In genomic region chr7:18872014-18872802, GRCm38 (mm10) we compare ENCODE assay signal across 9 mouse cellular contexts. TPM values are rescaled to one million over a fixed set of nuclear protein-coding genes. Genes with fewer than 3 reads are reported as not detected.
DNase-seq lines count a peak whose midpoint lies in the region; ATAC-seq and TF ChIP-seq lines count a peak whose summit lies in the region.
"Had no signal": no experiment of that assay in that cellular context is flagged by ENCODE, and none has a peak within 500 bp of the region (broad histone marks: within the 10 kb centered on the region; RNA-seq: fewer than 3 reads in every experiment).

No protein-coding gene starts in this region.

- H3K27ac ChIP-seq in forebrain, embryonic 14.5 days (ENCODE audit: low read depth, low read length): no peak overlapping the region
- no peak overlapping the region for H3K27ac ChIP-seq in limb, embryonic 11.5 days (replicated peaks; ENCODE audit: low read depth, low read length)
- H3K27ac ChIP-seq in neural tube, embryonic 15.5 days (replicated peaks): no peak overlapping the region

- H3K4me1 ChIP-seq in lung, adult 2 months (ENCODE audit: control insufficient read depth, insufficient read depth, low read length): no peaks in the 10 kb centered on the region
- H3K4me1 ChIP-seq in forebrain, embryonic 14.5 days (ENCODE audit: control insufficient read depth, insufficient read depth, low read length): no peaks in the 10 kb centered on the region
- no peaks in the 10 kb centered on the region for H3K4me1 ChIP-seq in limb, embryonic 11.5 days (ENCODE audit: control insufficient read depth, insufficient read depth, low read length)
- H3K4me1 ChIP-seq in neural tube, embryonic 15.5 days: peaks cover 6% of the 10 kb centered on the region; the same call in 1 of the 2 replicates

- 26% methylated on average over 14 of the region's 14 CpGs for WGBS in lung, adult 2 months
- WGBS in forebrain, embryonic 14.5 days: 27% methylated on average over 14 of the region's 14 CpGs
- 26% methylated on average over 13 of the region's 14 CpGs for WGBS in limb, embryonic 11.5 days
- 30% methylated on average over 14 of the region's 14 CpGs for WGBS in neural tube, embryonic 15.5 days

- no peaks in the 10 kb centered on the region for H3K36me3 ChIP-seq in forebrain, embryonic 14.5 days (ENCODE audit: control insufficient read depth, insufficient read depth, low read length)
- no peaks in the 10 kb centered on the region for H3K36me3 ChIP-seq in limb, embryonic 11.5 days (ENCODE audit: control insufficient read depth, insufficient read depth, low read length)
- no peaks in the 10 kb centered on the region for H3K36me3 ChIP-seq in neural tube, embryonic 15.5 days

- H3K4me3 ChIP-seq in lung, adult 2 months (replicated peaks; ENCODE audit: extremely low read depth, low read depth, low read length): peak overlapping the region; percentile 29
- H3K4me3 ChIP-seq in forebrain, embryonic 14.5 days (ENCODE audit: low read depth, low read length): peak overlapping the region; percentile 34
- peak overlapping the region; percentile 29 for H3K4me3 ChIP-seq in limb, embryonic 11.5 days (ENCODE audit: low read depth, low read length)
- H3K4me3 ChIP-seq in neural tube, embryonic 15.5 days (replicated peaks): peak overlapping the region; percentile 49

- DNase-seq in lung, adult 2 months: no peak
- DNase-seq in lung, postnatal 25 days (ENCODE audit: low spot score): no peak
- peak; percentile 59 for DNase-seq in forebrain, embryonic 14.5 days (ENCODE audit: low spot score)
- peak; percentile 27 for DNase-seq in limb, embryonic 11.5 days (ENCODE audit: low spot score)
- no peak for DNase-seq in spleen, adult 12 weeks (ENCODE audit: low spot score)
- no peak for DNase-seq in thymus, postnatal 36 days
- no peak for DNase-seq in layer of hippocampus, adult 8-10 months (ENCODE audit: low spot score in 2 of 2)

- H3K9me3 ChIP-seq in forebrain, embryonic 14.5 days (replicated peaks; ENCODE audit: control insufficient read depth, low read length): no peaks in the 10 kb centered on the region
- H3K9me3 ChIP-seq in limb, embryonic 11.5 days (ENCODE audit: control insufficient read depth, low read length): no peaks in the 10 kb centered on the region
- H3K9me3 ChIP-seq in neural tube, embryonic 15.5 days (replicated peaks): no peaks in the 10 kb centered on the region

- H3K27me3 ChIP-seq in forebrain, embryonic 14.5 days (replicated peaks; ENCODE audit: control insufficient read depth, insufficient read depth, low read length): no peaks in the 10 kb centered on the region
- H3K27me3 ChIP-seq in limb, embryonic 11.5 days (ENCODE audit: control insufficient read depth, insufficient read depth, low read length): no peaks in the 10 kb centered on the region
- no peaks in the 10 kb centered on the region for H3K27me3 ChIP-seq in neural tube, embryonic 15.5 days (replicated peaks)

- TF ChIP-seq POLR2A in lung, adult 2 months (IDR thresholded peaks at IDR 0.05; ENCODE audit: borderline replicate concordance, extremely low read depth, low read depth, low read length): no peak

- ATAC-seq in forebrain, embryonic 14.5 days: peak; percentile 73
- 0 out of 2 replicates have a peak, but pooled peaks have one; percentile 63 for ATAC-seq in limb, embryonic 11.5 days (ENCODE audit: insufficient number of reproducible peaks, low FRiP score, low TSS enrichment, low read depth)
- peak; percentile 77 for ATAC-seq in neural tube, embryonic 15.5 days (ENCODE audit: low FRiP score)

- H3K9ac ChIP-seq in forebrain, embryonic 14.5 days (ENCODE audit: low read length): peak overlapping the region; percentile 56
- H3K9ac ChIP-seq in limb, embryonic 11.5 days (ENCODE audit: low read length): no peak overlapping the region
- peak overlapping the region; percentile 53 for H3K9ac ChIP-seq in neural tube, embryonic 15.5 days (replicated peaks)

- H3K4me2 ChIP-seq in forebrain, embryonic 14.5 days (ENCODE audit: low read length): peak overlapping the region; percentile 89
- peak overlapping the region; percentile 72 for H3K4me2 ChIP-seq in limb, embryonic 11.5 days (ENCODE audit: low read depth, severe bottlenecking)
- H3K4me2 ChIP-seq in neural tube, embryonic 15.5 days: peak overlapping the region; percentile 96

- no peak for TF ChIP-seq CTCF in lung, adult 2 months (IDR thresholded peaks at IDR 0.05; ENCODE audit: insufficient read depth, low read length)

RNA-seq across cellular contexts. Expression of gene Pglyrp1, which starts 1.1 kb away (rescaled TPM):
- 46.7 and 112 TPM in 2 replicates for polyA plus RNA-seq in lung, adult 2 months (2012; rRNA removed)
- 19.1 and 20.9 TPM in 2 replicates for polyA plus RNA-seq in forebrain, embryonic 14.5 days (2014; fragmentation: Nextera tagmentation; extraction: Ambion mirVana)
- polyA plus RNA-seq in limb, embryonic 11.5 days (2014; fragmentation: Nextera tagmentation; extraction: Ambion mirVana): 0.38 and 0.45 TPM in 2 replicates
- 19.2 and 26.6 TPM in 2 replicates for polyA plus RNA-seq in neural tube, embryonic 15.5 days (2015; fragmentation: Nextera tagmentation; extraction: Ambion mirVana)
- 10 to 100 TPM; 11.2 to 15.5 (median 13.4) TPM for total RNA-seq in layer of hippocampus, adult 8-10 months (2022)

RNA-seq across cellular contexts. Expression of gene Mill2, which starts 32.4 kb away (rescaled TPM):
- 17.1 and 27.9 TPM in 2 replicates for polyA plus RNA-seq in lung, adult 2 months (2012; rRNA removed)
- polyA plus RNA-seq in forebrain, embryonic 14.5 days (2014; fragmentation: Nextera tagmentation; extraction: Ambion mirVana): 0.29 and 0.41 TPM in 2 replicates
- not detected in 2 replicates for polyA plus RNA-seq in limb, embryonic 11.5 days (2014; fragmentation: Nextera tagmentation; extraction: Ambion mirVana)
- 0.51 and 0.70 TPM in 2 replicates for polyA plus RNA-seq in neural tube, embryonic 15.5 days (2015; fragmentation: Nextera tagmentation; extraction: Ambion mirVana)
- 1 to 10 TPM; 1.9 to 2.6 (median 2.2) TPM for total RNA-seq in layer of hippocampus, adult 8-10 months (2022)
- total RNA-seq: granulocyte monocyte progenitor cell, adult 5-6 weeks had no signal

RNA-seq across cellular contexts. Expression of gene Ccdc61, which starts 38.0 kb away (rescaled TPM):
- 22.7 and 26.9 TPM in 2 replicates for polyA plus RNA-seq in lung, adult 2 months (2012; rRNA removed)
- polyA plus RNA-seq in forebrain, embryonic 14.5 days (2014; fragmentation: Nextera tagmentation; extraction: Ambion mirVana): 17.4 and 19.0 TPM in 2 replicates
- polyA plus RNA-seq in limb, embryonic 11.5 days (2014; fragmentation: Nextera tagmentation; extraction: Ambion mirVana): 22.5 and 23.4 TPM in 2 replicates
- polyA plus RNA-seq in neural tube, embryonic 15.5 days (2015; fragmentation: Nextera tagmentation; extraction: Ambion mirVana): 29.9 and 31.9 TPM in 2 replicates
- 10 to 100 TPM in 2 of 4 experiments, 1 to 10 TPM in 2; 9.4 to 14.3 (median 11.4) TPM for total RNA-seq in layer of hippocampus, adult 8-10 months (2022)

RNA-seq across cellular contexts. Expression of gene Psg17, which starts 50.8 kb away (rescaled TPM):
- 0.27 and 1.1 TPM in 2 replicates for polyA plus RNA-seq in lung, adult 2 months (2012; rRNA removed)
- polyA plus RNA-seq in forebrain, embryonic 14.5 days (2014; fragmentation: Nextera tagmentation; extraction: Ambion mirVana): 0.10 TPM in 1 of 2 replicates, not detected in the other
- not detected in 2 replicates for polyA plus RNA-seq in limb, embryonic 11.5 days (2014; fragmentation: Nextera tagmentation; extraction: Ambion mirVana)
- 0.14 TPM in 1 of 2 replicates, not detected in the other for polyA plus RNA-seq in neural tube, embryonic 15.5 days (2015; fragmentation: Nextera tagmentation; extraction: Ambion mirVana)
- total RNA-seq in layer of hippocampus, adult 8-10 months (2022): under 1 TPM in 1 of 4 experiments, not detected in 3; 0.14 TPM
- total RNA-seq: granulocyte monocyte progenitor cell, adult 5-6 weeks had no signal

RNA-seq across cellular contexts. Expression of gene Nova2, which starts 53.5 kb away (rescaled TPM):
- polyA plus RNA-seq in lung, adult 2 months (2012; rRNA removed): 4.2 and 5.0 TPM in 2 replicates
- 13.1 and 15.7 TPM in 2 replicates for polyA plus RNA-seq in forebrain, embryonic 14.5 days (2014; fragmentation: Nextera tagmentation; extraction: Ambion mirVana)
- polyA plus RNA-seq in limb, embryonic 11.5 days (2014; fragmentation: Nextera tagmentation; extraction: Ambion mirVana): 0.29 and 0.33 TPM in 2 replicates
- 9.4 and 10.6 TPM in 2 replicates for polyA plus RNA-seq in neural tube, embryonic 15.5 days (2015; fragmentation: Nextera tagmentation; extraction: Ambion mirVana)
- total RNA-seq in layer of hippocampus, adult 8-10 months (2022): 10 to 100 TPM; 71.3 to 76.7 (median 74.6) TPM
- total RNA-seq: granulocyte monocyte progenitor cell, adult 5-6 weeks had no signal

Comparison
In these comparisons a context has a peak if more than half of its experiments do, and no peak if none do; other contexts are left out.
1. DNase-seq: peak in forebrain, embryonic 14.5 days (single experiment) and limb, embryonic 11.5 days (single experiment); none in lung, adult 2 months (single experiment), lung, postnatal 25 days (single experiment), spleen, adult 12 weeks (single experiment), thymus, postnatal 36 days (0 of 2) and layer of hippocampus, adult 8-10 months (0 of 2).
2. RNA of gene Pglyrp1, which starts 1.1 kb away (polyA plus RNA-seq): 46.7 to 112 TPM in lung, adult 2 months, 19.1 to 20.9 TPM in forebrain, embryonic 14.5 days and 19.2 to 26.6 TPM in neural tube, embryonic 15.5 days; 0.38 to 0.45 TPM in limb, embryonic 11.5 days; every median in the first group is over 10 times any median in the second.
3. RNA of gene Mill2, which starts 32.4 kb away (polyA plus RNA-seq): 17.1 to 27.9 TPM in lung, adult 2 months; 0.51 to 0.70 TPM in neural tube, embryonic 15.5 days, 0.29 to 0.41 TPM in forebrain, embryonic 14.5 days and not detected in limb, embryonic 11.5 days; every median in the first group is over 10 times any median in the second.
4. Peak in every context shown above with its lines, with median percentiles within 50 percentile points of each other: H3K4me3 ChIP-seq, ATAC-seq and H3K4me2 ChIP-seq.